Mouse (Mus musculus) hindbrain, postnatal 0 days (tissue): ENCODE results near the gene Hunk. TPM values are rescaled to one million over a fixed set of nuclear protein-coding genes. Genes with fewer than 3 reads are reported as not detected.

Experiments used
- ATAC-seq: fragments of 200-750 bp; cut with Nextera tagmentation; 2 replicates; pipeline ENCODE4 v1.8.0; 2017; ENCODE audit warnings: mild to moderate bottlenecking, moderate TSS enrichment, moderate library complexity
- DNase-seq: peaks from one replicate; pipeline ENCODE4 v3.0.0-alpha.2; 2015; ENCODE audit warnings: low spot score
- H3K27ac ChIP-seq: fragments of 300-500 bp; sonication (generic); 2 replicates; pipeline ENCODE4 v1.5.1; 2014; ENCODE audit warnings: mild to moderate bottlenecking
- H3K27me3 ChIP-seq: fragments of 300-500 bp; sonication (generic); 2 replicates; pipeline ENCODE4 v1.6.1; 2014; ENCODE audit warnings: low read length, mixed read lengths; ENCODE audit not compliant: insufficient read depth
- H3K36me3 ChIP-seq: fragments of 300-500 bp; sonication (generic); 2 replicates; pipeline ENCODE4 v1.6.1; 2014; ENCODE audit warnings: low read length, mixed read lengths; ENCODE audit not compliant: insufficient read depth
- H3K4me1 ChIP-seq: fragments of 300-500 bp; sonication (generic); 2 replicates; pipeline ENCODE4 v1.6.1; 2014; ENCODE audit warnings: antibody characterized with exemption, low read length, mixed read lengths; ENCODE audit not compliant: insufficient read depth
- H3K4me2 ChIP-seq: fragments of 300-500 bp; sonication (generic); 2 replicates; pipeline ENCODE4 v1.6.1; 2014; ENCODE audit warnings: low read depth, mild to moderate bottlenecking, low read length, moderate library complexity, mixed read lengths
- H3K4me3 ChIP-seq: fragments of 300-500 bp; sonication (generic); 2 replicates; pipeline ENCODE4 v1.5.1; 2014; ENCODE audit warnings: low read length
- H3K9ac ChIP-seq: fragments of 300-500 bp; sonication (generic); replicated peaks from 2 replicates; pipeline ENCODE4 v1.6.1; 2014; ENCODE audit warnings: mild to moderate bottlenecking, low read length, moderate library complexity, mixed read lengths
- H3K9me3 ChIP-seq: fragments of 300-500 bp; sonication (generic); 2 replicates; pipeline ENCODE4 v1.6.1; 2016; ENCODE audit warnings: low read length, mixed read lengths
- CTCF ChIP-seq: IDR thresholded peaks from 2 replicates; pipeline ENCODE4 v1.5.1; 2016; ENCODE audit warnings: antibody characterized with exemption, control low read depth, low read depth
- WGBS: fragments of 180-500 bp; shearing (Covaris S2); extraction: QIAGEN DNeasy Blood & Tissue Kit; methylation state at CpG from one replicate; pipeline ENCODE4 v1.1.7; 2014; 5-methylcytosine and 5-hydroxymethylcytosine counted together
- polyA plus RNA-seq: library from polyadenylated mRNA; unstranded; fragments of >200 nt; fragmentation: Nextera tagmentation; extraction: Ambion mirVana; gene quantifications from 2 replicates; pipeline ENCODE4 v1.2.1, GENCODE M21; 2015
- total RNA-seq: library from RNA; depleted of rRNA; stranded (reverse); fragments of >200 nt; gene quantifications from 2 replicates; pipeline ENCODE4 v1.2.3, GENCODE M21; 2014

Hunk gene
- total and polyA plus RNA-seq, 2 experiments from 2014 or later = 3.6 to 13.3 TPM

DNA sequence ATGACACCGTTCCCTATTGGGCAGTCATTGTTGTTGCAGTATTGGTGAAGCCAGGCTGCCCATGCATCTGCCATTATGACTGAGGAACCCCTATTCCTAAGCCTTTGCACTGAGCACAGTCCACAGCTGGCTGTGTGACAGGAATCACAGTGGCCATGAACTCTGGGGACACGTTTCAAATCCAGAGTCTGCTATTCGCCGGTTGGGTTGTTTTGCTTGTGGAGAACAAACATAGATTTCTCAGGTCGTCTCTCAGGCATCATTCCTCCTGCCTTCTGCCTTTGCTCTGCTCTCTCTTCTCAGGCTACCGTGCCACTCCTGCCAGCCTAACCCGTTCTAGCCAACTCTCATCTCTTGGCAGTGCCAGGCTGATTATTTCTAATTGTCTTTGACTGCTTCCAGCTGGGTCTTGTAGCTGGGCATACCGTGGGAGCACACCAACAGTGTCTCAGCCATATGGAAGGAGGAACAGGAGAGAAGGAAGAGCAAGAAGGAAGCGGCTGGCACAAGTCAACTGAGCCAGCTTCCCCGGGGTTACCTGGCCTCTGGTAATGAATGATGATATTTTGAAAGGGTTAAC lies 3.0 kb upstream of the Hunk start:
- 44% methylated on average over 10 of the region's 10 CpGs for WGBS
- Histone ChIP-seq H3K4me2 (no peak overlapping the region), H3K4me3 (no peak overlapping the region), H3K27me3 (no peaks in the 10 kb centered on the region), H3K27ac (peak overlapping the region; percentile 1; the same call in 1 of the 2 replicates), H3K9me3 (no peaks in the 10 kb centered on the region), H3K4me1 (peaks cover 5% of the 10 kb centered on the region), H3K36me3 (no peaks in the 10 kb centered on the region), H3K9ac (no peak overlapping the region)
- DNase-seq = peak; percentile 77
- TF ChIP-seq CTCF = no peak
- peak; percentile 12; the same call in 1 of the 2 replicates for ATAC-seq

GRCm38 (mm10) chr16:90384058-90384457 lies 1.8 kb upstream of the Hunk start:
- DNase-seq (peak; percentile 56), ATAC-seq (no peak)
- WGBS = 55% methylated on average over 3 of the region's 3 CpGs
- H3K36me3 ChIP-seq = no peaks in the 10 kb centered on the region
- H3K4me3 ChIP-seq = no peak overlapping the region
- no peak overlapping the region for H3K27ac ChIP-seq
- no peaks in the 10 kb centered on the region for H3K9me3 ChIP-seq
- peaks cover 6% of the 10 kb centered on the region for H3K4me1 ChIP-seq
- H3K4me2 ChIP-seq = no peak overlapping the region
- no peak overlapping the region for H3K9ac ChIP-seq
- no peak for TF ChIP-seq CTCF
- no peaks in the 10 kb centered on the region for H3K27me3 ChIP-seq

DNA sequence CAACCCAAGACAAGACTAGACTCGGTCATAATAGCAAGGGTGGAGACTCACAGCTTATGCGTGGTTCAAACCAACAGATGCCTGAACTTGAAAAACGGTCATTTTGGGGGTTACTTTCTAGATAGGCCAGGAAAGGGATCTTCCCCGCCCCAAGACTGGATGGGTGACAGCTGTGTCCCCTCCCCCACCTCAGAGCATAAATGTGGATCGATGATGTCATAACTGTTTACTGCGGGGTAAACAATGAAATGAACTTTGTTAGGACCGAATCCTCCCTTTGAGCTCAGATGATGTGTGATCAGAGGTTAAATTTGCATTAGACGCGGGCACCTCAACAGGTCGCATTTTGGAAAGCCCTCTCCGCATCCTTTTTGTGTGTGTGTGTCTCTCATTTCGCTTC lies 967 bp upstream of the Hunk start:
- peaks cover 12% of the 10 kb centered on the region for H3K4me1 ChIP-seq

GRCm38 (mm10) chr16:90385326-90385687 lies 506 bp upstream of the Hunk start:
- H3K9ac ChIP-seq = peak overlapping the region; percentile 75
- DNase-seq = peak; percentile 59
- ATAC-seq = peak; percentile 29
- H3K4me1 ChIP-seq = peaks cover 12% of the 10 kb centered on the region
- peak overlapping the region; percentile 90 for H3K4me2 ChIP-seq
- WGBS = 1% methylated on average over 16 of the region's 16 CpGs
- H3K4me3 ChIP-seq = peak overlapping the region; percentile 88
- H3K27ac ChIP-seq = peak overlapping the region; percentile 80
- TF ChIP-seq CTCF = no peak
- H3K9me3 ChIP-seq = no peaks in the 10 kb centered on the region
- no peaks in the 10 kb centered on the region for H3K27me3 ChIP-seq
- H3K36me3 ChIP-seq = no peaks in the 10 kb centered on the region

More for the DNA sequence above, 967 bp upstream of the Hunk start:
- Histone ChIP-seq H3K4me3 (peak overlapping the region; percentile 88), H3K36me3 (no peaks in the 10 kb centered on the region), H3K9ac (peak overlapping the region; percentile 75), H3K9me3 (no peaks in the 10 kb centered on the region), H3K27me3 (no peaks in the 10 kb centered on the region), H3K27ac (peak overlapping the region; percentile 80), H3K4me2 (peak overlapping the region; percentile 90)
- no peak for TF ChIP-seq CTCF
- 6% methylated on average over 12 of the region's 12 CpGs for WGBS
- DNase-seq (peak; percentile 59), ATAC-seq (no peak)

DNA sequence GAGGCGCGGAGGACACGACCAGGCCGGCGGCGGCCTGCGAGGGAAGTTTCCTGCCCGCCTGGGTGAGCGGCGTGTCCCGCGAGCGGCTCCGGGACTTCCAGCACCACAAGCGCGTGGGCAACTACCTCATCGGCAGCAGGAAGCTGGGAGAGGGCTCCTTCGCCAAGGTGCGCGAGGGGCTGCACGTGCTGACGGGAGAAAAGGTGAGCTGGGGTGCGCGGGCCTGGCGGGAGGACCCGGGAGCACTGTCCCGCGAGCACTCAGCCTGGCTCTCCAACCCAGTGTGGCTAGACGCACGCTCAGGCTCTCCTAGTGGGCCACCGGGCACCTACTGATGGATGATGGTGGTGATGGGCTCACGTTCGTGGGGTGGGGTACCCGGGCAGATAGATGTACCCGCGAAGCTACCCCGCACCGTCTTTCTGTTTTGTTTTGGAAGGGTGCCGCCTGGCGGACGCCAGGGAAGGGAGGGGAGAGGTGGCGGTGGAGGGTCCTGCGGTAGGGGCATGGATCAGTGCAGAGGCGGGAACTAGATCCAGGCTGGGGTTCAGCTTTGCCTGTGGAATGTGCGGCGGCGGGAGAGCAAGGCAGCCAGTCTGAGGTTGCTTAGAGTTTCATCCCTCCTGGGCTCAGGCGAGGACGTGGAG lies 824 bp downstream of the Hunk start:
- peak overlapping the region; percentile 90 for H3K4me2 ChIP-seq
- H3K27me3 ChIP-seq = no peaks in the 10 kb centered on the region
- peaks cover 12% of the 10 kb centered on the region for H3K4me1 ChIP-seq
- H3K4me3 ChIP-seq = peak overlapping the region; percentile 88
- DNase-seq (peak; percentile 68), ATAC-seq (peak; percentile 62)
- H3K9ac ChIP-seq = peak overlapping the region; percentile 75
- TF ChIP-seq CTCF = peak; percentile 67
- under 1% methylated on average over 48 of the region's 49 CpGs for WGBS
- no peaks in the 10 kb centered on the region for H3K36me3 ChIP-seq
- H3K9me3 ChIP-seq = no peaks in the 10 kb centered on the region
- peak overlapping the region; percentile 80 for H3K27ac ChIP-seq

- peak overlapping the region; percentile 75 for H3K9ac ChIP-seq
- peak overlapping the region; percentile 88 for H3K4me3 ChIP-seq
- no peaks in the 10 kb centered on the region for H3K27me3 ChIP-seq
- peak overlapping the region; percentile 90 for H3K4me2 ChIP-seq
- WGBS = 5% methylated on average over 12 of the region's 12 CpGs
- no peaks in the 10 kb centered on the region for H3K9me3 ChIP-seq
- ATAC-seq (no peak; the same call in 1 of the 2 replicates), DNase-seq (peak; percentile 55)
- no peaks in the 10 kb centered on the region for H3K36me3 ChIP-seq
- 0 out of 2 replicates have a peak overlapping the region, but pooled peaks have one; percentile 80 for H3K27ac ChIP-seq
- H3K4me1 ChIP-seq = peaks cover 12% of the 10 kb centered on the region
- TF ChIP-seq CTCF = no peak
Observed at GRCm38 (mm10) chr16:90387161-90387671, 1.4 kb downstream of the Hunk start.
